Mouse (Mus musculus): ENCODE measurements around the gene Gm20518.

GRCm38 (mm10) chr16:17879571-17879970 lies 11.9 kb downstream of the Gm20518 start:
- no peak for TF ChIP-seq CTCF (IDR thresholded peaks at IDR 0.05; ENCODE audit: insufficient read depth, low read length)
- no peak for TF ChIP-seq POLR2A (IDR thresholded peaks at IDR 0.05; ENCODE audit: borderline replicate concordance, extremely low read depth, low read depth, low read length)

Measured in lung, adult 2 months (tissue).